ENCODE assay signal across 22 mouse cellular contexts in the genomic region with DNA sequence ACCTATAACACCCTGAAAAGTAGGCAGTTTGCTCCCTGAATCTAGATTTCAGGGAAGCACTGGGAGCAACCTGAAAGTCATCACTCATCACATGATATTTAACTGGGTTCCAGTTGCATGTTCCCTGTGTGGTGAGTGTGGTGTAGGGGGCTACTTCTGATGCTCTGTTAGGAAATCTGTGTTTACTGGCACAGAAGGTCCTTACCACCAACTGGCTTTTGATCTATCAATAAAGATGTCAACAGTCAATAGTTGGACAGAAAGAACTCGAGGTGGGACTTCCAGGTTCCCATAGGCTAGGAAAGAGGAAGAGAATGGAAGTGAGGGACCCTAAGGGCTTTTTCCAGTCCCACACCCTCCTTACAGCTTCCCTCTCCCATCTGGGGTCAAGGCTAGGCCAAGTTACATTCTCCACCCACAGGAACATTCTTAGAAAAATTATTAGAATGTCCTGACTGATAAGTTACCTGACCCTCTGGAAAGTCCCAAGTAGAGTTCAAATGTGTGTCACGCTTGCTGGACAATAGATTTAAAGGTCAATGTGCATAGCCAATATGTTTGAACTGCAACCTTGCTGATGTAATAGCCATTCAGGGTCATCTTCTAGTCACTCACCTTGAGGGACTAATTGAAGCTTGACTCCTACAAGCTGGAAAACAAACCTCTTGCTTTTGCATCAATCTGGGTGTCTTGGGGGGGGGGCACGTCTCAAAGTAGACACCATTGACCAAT. TPM values are rescaled to one million over a fixed set of nuclear protein-coding genes. Genes with fewer than 3 reads are reported as not detected.
DNase-seq lines count a peak whose midpoint lies in the region; ATAC-seq and TF ChIP-seq lines count a peak whose summit lies in the region.
"Had no signal": no experiment of that assay in that cellular context is flagged by ENCODE, and none has a peak within 500 bp of the region (broad histone marks: within the 10 kb centered on the region; RNA-seq: fewer than 3 reads in every experiment).

No protein-coding gene starts in this region.

- no peaks in the 10 kb centered on the region for H3K9me3 ChIP-seq in kidney, embryonic 14.5 days (ENCODE audit: control insufficient read depth, low read length)
- no peaks in the 10 kb centered on the region for H3K9me3 ChIP-seq in liver, postnatal 0 days (ENCODE audit: low read length)
- H3K9me3 ChIP-seq: embryonic facial prominence, embryonic 13.5 days; embryonic facial prominence, embryonic 15.5 days; forebrain, embryonic 13.5 days; forebrain, embryonic 15.5 days had no signal

- H3K27ac ChIP-seq in kidney, embryonic 14.5 days (ENCODE audit: low read depth, low read length) = no peak overlapping the region
- peak overlapping the region; percentile 85 for H3K27ac ChIP-seq in liver, adult 2 months (replicated peaks; ENCODE audit: insufficient read depth, low read depth, low read length)
- peak overlapping the region; percentile 58 for H3K27ac ChIP-seq in liver, postnatal 0 days (ENCODE audit: low read depth)
- H3K27ac ChIP-seq: embryonic facial prominence, embryonic 13.5 days; embryonic facial prominence, embryonic 15.5 days; forebrain, embryonic 13.5 days; forebrain, embryonic 15.5 days had no signal

- H3K79me2 ChIP-seq in liver, adult 2 months (ENCODE audit: control insufficient read depth, insufficient read depth, low read length) = no peaks in the 10 kb centered on the region

- TF ChIP-seq CTCF in liver, adult 2 months (IDR thresholded peaks at IDR 0.05; ENCODE audit: low read depth, low read length) = no peak
- no peak for TF ChIP-seq CTCF in liver, postnatal 0 days (IDR thresholded peaks at IDR 0.05; ENCODE audit: low read depth)

- 74% methylated on average over 3 of the region's 3 CpGs for WGBS in kidney, embryonic 14.5 days
- 27% methylated on average over 3 of the region's 3 CpGs for WGBS in liver, adult 2 months
- 52% methylated on average over 3 of the region's 3 CpGs for WGBS in liver, postnatal 0 days (ENCODE audit: insufficient replicate concordance)

- no peak overlapping the region for H3K9ac ChIP-seq in kidney, embryonic 14.5 days (ENCODE audit: low read depth, low read length)
- peak overlapping the region; percentile 29; the same call in 1 of the 2 replicates for H3K9ac ChIP-seq in liver, adult 2 months (ENCODE audit: low read depth, low read length)
- H3K9ac ChIP-seq in liver, postnatal 0 days (replicated peaks) = no peak overlapping the region
- H3K9ac ChIP-seq: embryonic facial prominence, embryonic 13.5 days; embryonic facial prominence, embryonic 15.5 days; forebrain, embryonic 13.5 days; forebrain, embryonic 15.5 days had no signal

- H3K36me3 ChIP-seq in kidney, embryonic 14.5 days (ENCODE audit: control insufficient read depth, insufficient read depth, low read length) = no peaks in the 10 kb centered on the region
- peaks cover 75% of the 10 kb centered on the region for H3K36me3 ChIP-seq in liver, adult 2 months (ENCODE audit: control insufficient read depth, insufficient read depth, low read length)
- H3K36me3 ChIP-seq in liver, postnatal 0 days (replicated peaks; ENCODE audit: insufficient read depth, low read length) = peaks cover 6% of the 10 kb centered on the region; the same call in 1 of the 2 replicates
- H3K36me3 ChIP-seq: embryonic facial prominence, embryonic 13.5 days; embryonic facial prominence, embryonic 15.5 days; forebrain, embryonic 15.5 days had no signal

- TF ChIP-seq EP300 in liver, postnatal 0 days (IDR thresholded peaks at IDR 0.05; ENCODE audit: low read depth) = 0 out of 2 replicates have a peak, but pooled peaks have one; percentile 1

- no peak for ATAC-seq in kidney, embryonic 14.5 days (ENCODE audit: low FRiP score, low TSS enrichment)
- ATAC-seq in liver, postnatal 0 days = peak; percentile 72
- no peak for ATAC-seq in erythroblast, adult 5-6 weeks (replicated peaks; ENCODE audit: low FRiP score, poor library complexity, severe bottlenecking)
- ATAC-seq: forebrain, embryonic 13.5 days; forebrain, embryonic 15.5 days had no signal

- no peak overlapping the region for H3K4me3 ChIP-seq in kidney, embryonic 14.5 days (ENCODE audit: low read length)
- no peak overlapping the region for H3K4me3 ChIP-seq in liver, adult 2 months (ENCODE audit: insufficient read depth, low read depth, low read length)
- H3K4me3 ChIP-seq in liver, postnatal 0 days (ENCODE audit: low read depth, low read length) = no peak overlapping the region
- H3K4me3 ChIP-seq: embryonic facial prominence, embryonic 13.5 days; embryonic facial prominence, embryonic 15.5 days; forebrain, embryonic 13.5 days; forebrain, embryonic 15.5 days had no signal

- H3K27me3 ChIP-seq in kidney, embryonic 14.5 days (ENCODE audit: control insufficient read depth, insufficient read depth, low read length) = no peaks in the 10 kb centered on the region
- no peaks in the 10 kb centered on the region for H3K27me3 ChIP-seq in liver, adult 2 months (ENCODE audit: control insufficient read depth, insufficient read depth, low read length)
- H3K27me3 ChIP-seq in liver, postnatal 0 days (ENCODE audit: insufficient read depth, low read length) = no peaks in the 10 kb centered on the region
- H3K27me3 ChIP-seq: embryonic facial prominence, embryonic 13.5 days; embryonic facial prominence, embryonic 15.5 days; forebrain, embryonic 13.5 days; forebrain, embryonic 15.5 days had no signal

- H3K4me1 ChIP-seq in kidney, embryonic 14.5 days (ENCODE audit: control insufficient read depth, insufficient read depth, low read length) = no peaks in the 10 kb centered on the region
- H3K4me1 ChIP-seq in liver, adult 2 months (ENCODE audit: control insufficient read depth, insufficient read depth, low read length) = peaks cover 50% of the 10 kb centered on the region
- H3K4me1 ChIP-seq in liver, postnatal 0 days (ENCODE audit: insufficient read depth) = peaks cover 10% of the 10 kb centered on the region
- H3K4me1 ChIP-seq: forebrain, embryonic 15.5 days had no signal

- H3K4me2 ChIP-seq in kidney, embryonic 14.5 days (replicated peaks; ENCODE audit: low read depth, low read length) = no peak overlapping the region
- no peak overlapping the region for H3K4me2 ChIP-seq in liver, postnatal 0 days (ENCODE audit: low read depth, low read length)
- H3K4me2 ChIP-seq: embryonic facial prominence, embryonic 13.5 days; embryonic facial prominence, embryonic 15.5 days; forebrain, embryonic 13.5 days; forebrain, embryonic 15.5 days had no signal

- peak; percentile 1 for DNase-seq in kidney, adult 18-20 months
- DNase-seq in liver, adult 2 months (ENCODE audit: extremely low read depth, low read depth, low spot score) = peak; percentile 93
- DNase-seq in liver = no peak
- no peak for DNase-seq in liver, postnatal 0 days
- DNase-seq: adrenal gland, adult 2 months; adrenal gland, postnatal 10 days; adrenal gland, postnatal 25 days; cerebellum, adult 11 months; cerebellum, adult 18-20 months; cerebellum, adult 8-10 months; cerebellum, adult 9-11 months; cerebellum, postnatal 14 days; cerebellum, postnatal 36 days; embryo, embryonic 11 days had no signal

- TF ChIP-seq POLR2A in liver, adult 2 months (IDR thresholded peaks at IDR 0.05; ENCODE audit: extremely low read depth, insufficient read depth, low read length) = no peak

RNA-seq across cellular contexts. Expression of a gene that starts 18.9 kb away (rescaled TPM):
- 0.46 and 1.0 TPM in 2 replicates for polyA plus RNA-seq in kidney, embryonic 14.5 days (2014; fragmentation: Nextera tagmentation; extraction: Ambion mirVana)
- total RNA-seq in liver, adult 2 months (2014; rRNA removed) = 1.9 and 2.7 TPM in 2 replicates
- 2.9 and 3.8 TPM in 2 replicates for polyA plus RNA-seq in liver, adult 2 months (2012; rRNA removed)
- polyA plus RNA-seq in liver, postnatal 0 days (2015; fragmentation: Nextera tagmentation; extraction: Ambion mirVana) = 0.34 and 0.43 TPM in 2 replicates
- not detected in 2 replicates for total RNA-seq in erythroblast, adult 5-6 weeks (2015; ENCODE audit: low replicate concordance)
- not detected in 2 replicates for total RNA-seq in erythroblast, adult 5-6 weeks (2017; ENCODE audit: low replicate concordance)
- total RNA-seq: common myeloid progenitor, adult 5-6 weeks; MEL had no signal

Comparison
In these comparisons a context has a peak if more than half of its experiments do, and no peak if none do; other contexts are left out.
1. DNase-seq: peak in kidney, adult 18-20 months (single experiment) and liver, adult 2 months (single experiment); none in liver (single experiment) and liver, postnatal 0 days (single experiment).